Mouse (Mus musculus): Measurements from ENCODE around the gene Whamm.

DNA sequence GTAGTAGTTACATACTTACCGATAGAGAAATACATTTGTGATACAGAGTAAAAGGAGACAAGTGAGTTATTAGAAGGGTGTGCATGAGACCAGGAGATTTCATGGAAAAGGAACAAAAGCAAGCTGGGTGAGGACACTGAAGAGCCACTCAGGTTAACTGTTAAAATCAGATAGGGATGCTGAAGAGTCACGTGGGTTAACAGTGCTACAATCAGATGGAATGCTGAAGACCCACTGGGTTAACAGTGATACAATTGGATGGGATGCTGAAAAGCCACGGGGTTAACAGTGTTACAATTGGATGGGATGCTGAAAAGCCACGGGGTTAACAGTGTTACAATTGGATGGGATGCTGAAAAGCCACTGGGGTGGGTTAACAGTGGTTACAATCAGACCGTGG, 33.9 kb downstream of the Whamm start:
- TF ChIP-seq POLR2A (IDR thresholded peaks at IDR 0.05; ENCODE audit: borderline replicate concordance, control insufficient read depth, low read depth, low read length): no peak
- TF ChIP-seq CTCF (IDR thresholded peaks at IDR 0.05; ENCODE audit: control insufficient read depth, insufficient read depth, low read length): no peak
